Mouse (Mus musculus) naive thymus-derived CD4-positive, alpha-beta T cell, adult 2 months (primary cell): ENCODE measurements around the gene Ccdc73.
A peak's percentile ranks its signal among the peaks of the same experiment; 100 is the strongest.
"Not testable (repeated sequence)": the region's sequence is repeated elsewhere in the genome, so short reads cannot be mapped to it uniquely, and the experiment has no call there.

ENCODE experiments used
- DNase-seq: peaks from one replicate; pipeline ENCODE4 v3.0.0-alpha.2; 2011; ENCODE audit warnings: low read depth

The Ccdc73 gene

DNA sequence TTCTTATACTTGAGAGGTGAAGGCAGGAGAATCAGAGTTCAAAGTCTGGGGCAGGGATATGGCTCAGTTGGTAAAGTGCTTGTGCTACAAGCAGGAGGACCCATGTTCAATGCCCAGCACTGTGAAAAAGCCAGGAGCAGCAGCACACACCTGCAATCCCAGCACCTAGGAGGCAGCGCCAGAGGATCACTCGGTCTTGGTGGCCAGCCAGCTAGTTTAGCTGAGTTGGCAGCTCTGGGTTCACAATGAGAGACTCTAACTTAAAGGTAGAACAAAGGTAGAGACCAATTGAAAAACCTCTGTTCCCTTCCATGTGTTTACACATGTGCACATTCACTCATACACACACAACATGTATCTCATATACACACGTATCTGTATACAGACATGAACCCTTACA, 1.5 kb downstream of the Ccdc73 start:
- DNase-seq = no peak

DNA sequence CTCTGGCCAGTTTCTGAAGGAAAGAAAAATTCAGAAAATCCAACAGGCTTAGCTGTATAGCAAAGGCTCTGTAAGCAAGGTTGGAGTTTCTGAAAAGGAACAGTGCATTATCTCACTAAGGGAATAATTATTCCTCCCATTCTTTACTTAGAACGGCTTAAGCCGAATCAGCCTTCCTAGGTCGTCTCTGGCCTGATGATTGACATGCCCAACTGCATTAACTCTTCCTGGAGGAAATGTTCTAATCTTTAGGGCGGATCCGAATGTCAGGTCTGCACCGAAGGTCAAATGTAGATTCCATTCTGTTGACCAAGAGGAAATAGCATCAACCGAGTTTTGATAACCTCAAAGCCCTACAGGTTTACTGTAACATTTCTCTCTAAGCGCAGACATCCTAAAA, 11.2 kb downstream of the Ccdc73 start:
- DNase-seq = no peak

DNA sequence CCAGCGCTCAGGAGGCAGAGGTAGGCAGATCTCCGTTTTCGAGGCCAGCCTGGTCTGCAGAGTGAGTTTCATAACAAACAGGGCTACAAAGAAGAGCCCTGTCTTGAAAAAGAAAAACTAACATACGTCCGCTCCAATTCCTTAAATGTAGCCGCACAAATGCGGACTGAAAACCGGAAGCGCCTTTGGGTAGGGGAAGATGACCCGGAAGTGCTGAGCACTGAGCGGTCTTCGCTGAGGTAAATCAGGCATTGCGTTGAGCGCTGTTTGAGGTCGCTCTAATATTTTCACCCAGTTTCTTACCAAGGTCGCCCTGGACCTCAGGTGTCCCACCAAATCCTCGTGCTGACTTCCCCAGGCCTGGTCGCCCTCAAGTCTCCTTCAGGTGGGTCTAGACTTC, 18.5 kb downstream of the Ccdc73 start:
- no peak for DNase-seq

DNA sequence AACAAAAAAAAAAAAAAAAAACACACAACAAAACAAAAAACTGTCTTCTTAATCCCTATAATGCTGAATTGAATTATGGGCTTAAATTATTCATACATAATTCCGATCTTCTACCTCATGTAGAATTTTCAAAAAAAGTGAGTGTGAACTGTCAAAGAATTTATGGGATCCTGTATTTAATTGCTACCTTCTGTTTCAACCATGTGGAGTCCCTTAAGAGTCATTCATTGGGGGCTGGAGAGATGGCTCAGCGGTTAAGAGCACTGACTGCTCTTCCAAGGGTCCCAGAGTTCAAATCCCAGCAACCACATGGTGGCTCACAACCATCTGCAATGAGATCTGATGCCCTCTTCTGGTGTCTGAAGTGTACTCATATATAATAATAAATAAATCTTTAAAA, 19.7 kb downstream of the Ccdc73 start:
- DNase-seq = not testable (repeated sequence)

DNA sequence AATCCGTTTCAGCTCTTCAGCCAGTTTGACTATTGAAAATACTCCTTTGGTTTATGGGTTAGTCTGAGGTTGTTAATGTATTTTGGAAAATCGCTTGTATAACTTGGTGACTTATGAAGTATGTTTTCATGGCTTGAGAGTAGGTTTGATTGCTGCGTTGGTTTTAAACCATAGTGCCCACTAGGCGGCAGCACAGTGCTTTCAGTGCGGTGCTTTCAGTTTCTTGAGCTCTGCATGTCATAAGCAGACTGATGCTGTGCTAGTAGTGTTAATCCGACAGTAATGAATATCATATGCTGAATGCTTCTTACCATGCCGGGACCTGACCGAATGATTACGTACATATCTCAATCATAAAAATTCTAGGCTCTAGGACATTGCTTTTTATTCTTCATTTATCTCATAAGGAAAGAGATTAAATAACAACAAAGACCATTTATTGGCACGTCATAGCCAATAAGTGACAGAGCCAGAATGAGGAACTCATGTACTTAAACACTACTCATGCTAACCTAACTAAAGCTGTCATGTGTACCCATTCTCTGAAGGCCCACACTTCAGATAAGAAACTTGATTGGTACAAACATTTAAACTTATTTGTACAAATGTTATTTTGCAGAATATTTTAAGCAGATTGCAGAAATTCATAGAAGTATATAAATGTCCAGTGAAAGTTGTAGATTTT, 20.4 kb downstream of the Ccdc73 start:
- DNase-seq = peak; percentile 78

DNA sequence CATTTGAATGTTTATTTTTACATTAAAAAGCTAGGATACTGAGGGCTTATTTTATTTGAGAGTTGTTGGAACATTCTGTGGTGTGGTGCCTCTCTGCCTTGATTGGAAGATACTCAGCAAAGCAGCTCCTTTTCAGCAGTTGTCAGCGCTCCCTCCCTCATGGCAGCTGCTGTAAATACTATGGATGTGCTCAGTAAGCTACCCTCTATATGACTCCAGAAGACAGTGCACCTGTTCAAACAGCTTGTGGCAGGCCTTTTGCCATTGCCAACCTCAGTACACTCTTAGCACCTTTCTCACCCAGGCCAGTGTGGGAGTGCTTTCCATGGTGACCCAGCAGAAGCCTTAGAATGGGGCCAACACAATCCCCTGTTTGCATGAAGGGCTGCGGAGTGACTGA, 32.4 kb downstream of the Ccdc73 start:
- DNase-seq = no peak

DNA sequence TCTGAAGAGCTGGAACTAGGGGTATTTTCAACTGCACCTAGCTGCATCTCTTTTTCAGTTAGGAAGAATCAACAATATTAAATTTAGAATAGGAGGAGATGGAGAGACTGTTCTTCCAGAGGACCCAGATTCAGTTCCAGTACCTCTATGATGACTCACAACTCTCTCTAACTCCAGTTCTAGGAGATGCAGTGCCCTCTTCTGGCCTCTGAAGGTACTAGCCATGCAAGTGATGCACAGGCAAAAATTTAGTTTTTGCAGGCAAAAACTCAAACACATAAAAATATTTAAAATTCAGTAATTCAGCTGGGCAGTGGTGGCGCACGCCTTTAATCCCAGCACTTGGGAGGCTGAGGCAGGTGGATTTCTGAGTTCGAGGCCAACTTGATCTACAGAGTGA, 48.1 kb downstream of the Ccdc73 start:
- peak; percentile 2 for DNase-seq

DNA sequence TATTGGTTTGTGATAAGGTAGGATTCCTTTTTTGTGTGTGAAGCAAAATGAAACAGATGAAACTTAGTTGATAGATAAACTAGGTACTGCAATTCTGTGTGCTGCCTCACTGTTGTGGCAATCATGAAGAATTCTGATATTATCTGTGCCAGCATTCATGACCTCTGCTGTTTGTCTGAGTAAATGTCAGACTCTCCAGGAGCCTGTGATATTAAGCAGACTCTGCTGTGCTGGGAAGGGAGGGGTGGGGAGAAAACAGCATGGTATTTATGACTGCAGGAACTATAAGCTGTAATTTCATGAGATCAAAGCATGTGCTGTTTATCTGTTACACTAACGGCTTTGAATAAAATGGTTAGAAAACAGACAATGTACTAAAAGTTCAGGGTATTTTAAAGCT, 96.9 kb downstream of the Ccdc73 start:
- no peak for DNase-seq

DNA sequence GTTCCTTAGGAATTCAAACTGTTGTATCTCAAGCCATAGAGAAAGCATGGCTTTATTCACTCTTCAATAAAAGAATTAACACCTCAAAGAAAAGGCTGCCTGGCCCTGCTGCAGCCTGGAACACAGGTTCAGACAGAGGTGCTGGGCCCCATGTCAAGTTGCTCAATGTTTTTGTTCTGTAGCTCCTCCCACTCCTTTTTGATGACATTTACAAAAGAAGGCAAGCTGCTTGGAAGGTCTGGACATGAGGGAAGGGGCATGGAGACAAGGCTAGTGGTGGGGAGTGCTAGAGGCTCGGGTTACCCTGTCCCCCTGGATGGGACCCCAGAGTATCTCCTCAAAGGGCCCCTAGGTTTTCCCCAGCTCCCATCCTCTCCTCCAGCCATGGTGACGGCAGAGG, 114.1 kb downstream of the Ccdc73 start:
- DNase-seq = no peak

DNA sequence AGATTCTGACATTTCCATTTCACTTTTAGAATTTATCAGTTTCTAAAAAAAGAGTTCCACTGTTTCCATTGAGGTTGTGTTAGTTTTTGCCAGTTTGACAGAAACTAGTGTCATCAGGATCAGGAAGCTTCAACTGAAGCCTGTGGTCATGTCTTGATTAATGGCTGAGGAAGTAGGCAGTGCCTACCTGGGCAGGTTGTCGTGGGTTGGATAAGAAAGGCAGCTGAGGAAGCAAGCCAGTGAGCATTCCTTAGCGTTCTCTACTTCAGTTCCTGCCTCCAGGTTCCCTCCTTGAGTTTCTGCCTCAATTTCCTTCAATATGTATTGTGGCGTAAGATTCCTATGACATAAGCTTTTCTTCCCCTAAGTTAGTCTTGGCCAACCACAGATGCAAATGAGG, 118.2 kb downstream of the Ccdc73 start:
- DNase-seq = no peak

DNA sequence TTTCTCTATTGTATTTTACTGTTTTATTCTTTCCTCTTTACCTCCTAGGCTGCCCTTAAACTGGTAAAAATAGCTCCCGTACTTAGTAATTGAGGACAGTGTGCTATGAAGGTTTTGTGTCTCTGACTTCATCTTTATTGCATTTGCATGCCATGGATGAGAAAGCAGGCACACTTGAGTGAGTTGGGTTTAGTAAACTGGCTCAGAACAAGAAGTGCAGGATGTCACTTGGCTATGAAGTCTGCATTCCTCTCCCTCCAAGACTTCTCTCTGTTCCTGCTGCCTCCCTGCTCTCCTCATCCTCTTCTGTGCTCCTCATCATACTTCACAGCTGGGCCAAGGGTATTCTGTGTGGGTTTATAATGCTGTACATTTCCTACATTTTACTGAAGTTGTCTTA, 121.4 kb downstream of the Ccdc73 start:
- DNase-seq = no peak

DNA sequence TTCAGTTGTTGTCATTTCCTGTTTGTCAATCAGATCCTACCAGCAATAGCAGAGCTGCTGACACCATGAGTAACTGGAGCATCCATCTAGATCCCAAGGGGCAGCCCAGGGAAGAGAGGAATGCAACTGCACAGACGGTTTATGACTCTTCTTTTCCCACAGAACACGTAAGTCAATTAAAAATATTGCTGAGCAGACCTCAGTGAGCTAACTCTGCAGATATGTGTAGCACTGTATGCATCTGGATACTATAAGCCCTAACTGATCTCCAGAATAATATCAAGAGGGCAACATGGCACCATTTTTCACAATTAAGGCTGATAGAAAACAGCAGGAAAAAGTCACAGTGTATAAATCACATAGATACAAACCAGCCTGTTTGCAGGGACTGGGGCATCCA, 126.8 kb downstream of the Ccdc73 start:
- DNase-seq = no peak

DNA sequence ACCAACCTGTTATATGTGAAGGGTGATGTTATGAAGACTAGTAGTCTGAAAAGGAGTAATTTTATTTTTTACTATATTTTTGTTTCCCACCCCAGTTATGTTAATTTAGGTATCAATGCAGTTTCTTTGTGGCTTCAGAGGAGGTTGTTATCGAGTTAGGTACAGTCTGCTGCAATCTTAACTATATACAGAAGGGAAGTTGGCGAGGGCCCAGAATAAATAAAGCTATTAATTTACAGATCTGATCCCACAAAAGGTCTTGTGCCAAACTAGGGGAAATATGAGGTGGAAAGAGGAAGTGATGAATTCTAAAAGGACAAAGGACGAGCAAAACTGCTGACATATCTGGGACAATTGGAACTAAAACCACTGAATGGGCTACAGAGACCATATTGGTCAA, 128.6 kb downstream of the Ccdc73 start:
- DNase-seq = no peak

DNA sequence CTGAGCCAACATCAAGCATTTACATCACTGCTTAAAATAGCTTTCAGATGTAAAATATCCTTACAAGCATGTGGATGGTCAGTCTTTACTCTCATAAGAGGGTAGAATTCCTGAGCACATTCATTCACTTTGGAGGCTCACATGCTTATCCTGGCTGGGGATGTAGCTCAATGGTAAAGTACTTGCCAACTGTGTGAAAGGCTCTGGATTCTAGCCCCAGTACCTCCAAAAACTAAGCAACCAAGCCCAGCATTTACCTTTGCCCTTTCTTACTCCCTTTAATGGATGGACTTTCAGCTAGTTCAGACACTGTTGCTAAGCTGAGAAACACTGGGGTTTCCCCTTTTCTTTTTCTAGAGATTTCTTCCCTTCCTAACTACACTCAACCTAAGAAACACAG, 139.6 kb downstream of the Ccdc73 start:
- DNase-seq = no peak

DNA sequence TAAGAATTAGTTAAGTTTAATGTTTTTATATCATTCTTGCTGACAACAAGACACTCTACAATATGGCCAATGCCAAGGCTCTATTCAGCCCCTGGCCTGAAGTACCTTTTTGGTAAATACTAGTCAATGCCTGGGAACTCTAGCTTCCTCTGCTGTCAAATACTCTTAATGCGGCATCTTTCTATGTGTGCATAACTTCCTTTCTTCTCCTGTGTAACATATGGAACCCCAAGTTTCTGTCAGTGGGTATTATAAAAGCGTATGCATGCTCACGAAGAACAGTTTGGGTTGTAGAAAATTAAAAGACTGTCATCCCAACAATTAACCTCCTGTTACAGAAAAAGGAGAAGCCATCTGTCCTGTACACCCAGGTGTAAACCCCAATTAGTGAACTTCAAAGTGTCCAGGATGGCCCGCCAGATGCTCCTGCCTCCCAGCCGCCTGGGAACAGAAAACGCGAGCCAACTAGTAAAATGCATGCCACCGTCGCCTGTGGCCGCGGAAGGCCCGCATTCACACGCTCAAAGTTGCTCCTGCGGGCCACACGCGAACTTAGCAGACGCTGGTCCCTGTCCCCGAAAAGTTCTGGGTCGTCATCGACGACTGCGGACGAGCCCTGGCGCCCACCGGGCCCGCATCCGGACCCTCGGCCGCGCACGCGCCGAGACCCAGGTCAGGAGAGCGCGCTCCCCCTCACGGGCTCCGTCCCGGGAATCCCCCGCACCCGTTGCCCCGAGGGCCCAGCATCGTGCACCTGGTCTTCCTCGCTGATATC, 148.8 kb downstream of the Ccdc73 start:
- no peak for DNase-seq

DNA sequence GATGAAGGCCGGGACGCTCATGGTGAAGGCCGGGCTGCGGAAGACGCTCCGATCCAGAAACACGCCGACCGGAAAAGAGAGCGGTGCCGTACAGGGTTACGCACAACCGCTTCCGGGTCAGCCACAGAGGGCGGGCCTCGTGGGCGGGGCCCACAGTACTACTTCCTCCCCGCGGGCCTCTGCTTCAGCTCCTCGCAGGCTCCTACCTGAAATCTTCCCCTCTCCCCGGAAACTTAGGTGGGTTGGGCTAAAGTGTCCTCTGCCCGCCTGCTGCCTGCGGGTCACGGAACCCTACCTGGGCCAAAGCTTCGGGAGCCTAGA, 149.3 kb downstream of the Ccdc73 start, which contains the start of gene Eif3m:
Gene Eif3m (minus strand): TSS at position 114 of the 321 bp plus-strand sequence.
- peak; percentile 96 for DNase-seq

DNA sequence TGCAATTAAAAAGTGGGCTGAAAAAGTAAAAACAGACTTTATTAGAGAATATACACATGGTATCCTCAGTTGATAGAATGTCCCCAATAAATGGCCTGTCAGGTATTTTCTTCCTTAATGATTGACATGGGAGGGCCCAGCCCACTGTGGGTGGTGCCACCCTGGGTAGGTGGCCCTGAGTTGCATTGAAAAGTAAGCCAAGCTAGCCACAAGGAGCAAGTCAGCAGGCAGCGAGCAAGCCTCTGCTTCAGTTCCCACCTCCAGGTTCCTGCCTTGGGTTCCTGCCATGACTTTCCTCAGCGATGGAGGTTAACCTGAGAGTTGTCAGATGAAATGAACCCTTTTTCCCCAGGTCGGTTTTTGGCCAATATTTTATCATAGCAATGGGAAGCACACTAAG, 150.2 kb downstream of the Ccdc73 start:
- no peak for DNase-seq

DNA sequence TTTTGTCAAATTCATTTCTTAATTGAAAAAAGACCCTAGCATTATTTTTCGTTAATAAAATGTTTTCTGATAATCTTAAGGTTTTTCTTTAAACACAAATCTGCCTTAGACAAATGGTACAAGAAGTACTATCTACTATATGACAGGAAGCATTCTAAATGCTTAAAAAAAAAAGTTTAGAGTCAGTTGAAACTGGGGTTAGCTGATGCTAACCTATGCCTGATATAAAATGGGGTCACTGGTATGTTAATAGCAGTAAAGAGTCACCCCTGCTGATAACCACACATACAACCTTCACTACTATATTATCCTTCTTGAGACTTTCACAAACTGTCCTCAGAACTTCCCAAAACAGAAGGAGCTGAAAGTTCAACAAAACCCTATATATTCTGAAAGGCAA, 151.9 kb downstream of the Ccdc73 start:
- no peak for DNase-seq

DNA sequence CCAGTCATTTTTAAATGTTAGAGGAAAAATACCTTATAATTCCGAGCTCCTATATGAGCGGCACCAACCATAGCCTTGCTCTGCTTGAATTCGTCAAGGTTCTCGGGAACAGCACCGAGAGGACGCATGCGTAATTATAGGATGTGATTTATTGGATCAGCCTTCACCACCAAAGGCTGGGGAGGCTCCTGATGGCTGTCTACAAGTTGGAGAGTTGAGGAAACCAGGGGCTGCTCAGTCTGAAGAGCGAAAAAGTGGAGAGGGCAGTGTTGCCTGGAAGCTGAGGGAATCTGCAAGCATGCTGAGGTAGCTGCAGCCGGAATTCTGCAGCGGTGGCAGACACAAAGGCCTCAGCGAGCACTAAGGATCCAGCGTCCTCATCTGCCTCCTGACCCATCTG, 153.7 kb downstream of the Ccdc73 start:
- no peak for DNase-seq

DNA sequence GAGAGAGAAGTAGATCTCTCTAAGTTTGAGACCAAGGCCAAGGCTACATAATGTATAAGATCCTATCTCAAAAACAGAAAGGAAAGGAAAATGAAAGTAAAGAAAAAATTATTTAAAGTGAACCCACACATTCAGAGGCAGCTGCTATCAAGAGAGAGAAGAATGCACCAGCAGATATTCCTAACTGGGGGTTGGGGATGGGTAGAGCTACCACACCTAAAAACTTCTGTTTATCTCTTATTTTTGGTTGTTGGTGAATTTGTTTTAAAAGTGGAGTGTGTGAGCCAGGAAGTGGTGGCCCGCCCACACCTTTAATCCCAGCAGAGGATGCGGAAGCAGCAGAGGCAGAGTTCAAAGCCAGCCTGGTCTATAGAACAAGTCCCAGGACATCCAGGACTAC, 154.2 kb downstream of the Ccdc73 start:
- peak; percentile 78 for DNase-seq

DNA sequence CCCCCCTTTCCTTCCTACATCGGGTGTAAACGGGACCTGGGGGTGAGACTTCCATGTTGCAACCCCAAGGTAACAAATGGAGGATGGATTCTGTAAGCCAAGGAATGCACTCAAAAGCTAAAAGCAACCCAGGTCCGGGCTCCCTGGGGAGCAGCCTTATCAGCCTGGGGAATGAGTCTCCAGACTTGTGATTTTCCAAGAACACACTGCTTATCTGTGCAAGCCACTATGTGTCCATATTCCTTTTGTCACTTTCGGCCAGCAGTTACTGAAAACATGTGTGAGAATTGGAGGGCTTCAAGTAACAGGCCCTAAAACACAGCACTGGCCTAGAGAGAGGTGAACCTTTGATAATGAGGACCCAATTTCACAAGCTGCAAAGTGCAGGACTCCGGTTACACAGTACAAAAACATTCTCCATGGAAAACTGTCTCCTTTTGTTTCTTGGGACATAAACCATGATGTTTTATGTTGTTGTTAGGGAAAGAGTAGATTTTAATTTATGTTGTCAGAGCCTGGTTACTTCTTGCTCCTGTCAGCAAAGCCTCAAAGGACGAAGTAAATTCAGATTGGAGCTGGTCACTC, 155.5 kb downstream of the Ccdc73 start:
- DNase-seq = no peak

DNA sequence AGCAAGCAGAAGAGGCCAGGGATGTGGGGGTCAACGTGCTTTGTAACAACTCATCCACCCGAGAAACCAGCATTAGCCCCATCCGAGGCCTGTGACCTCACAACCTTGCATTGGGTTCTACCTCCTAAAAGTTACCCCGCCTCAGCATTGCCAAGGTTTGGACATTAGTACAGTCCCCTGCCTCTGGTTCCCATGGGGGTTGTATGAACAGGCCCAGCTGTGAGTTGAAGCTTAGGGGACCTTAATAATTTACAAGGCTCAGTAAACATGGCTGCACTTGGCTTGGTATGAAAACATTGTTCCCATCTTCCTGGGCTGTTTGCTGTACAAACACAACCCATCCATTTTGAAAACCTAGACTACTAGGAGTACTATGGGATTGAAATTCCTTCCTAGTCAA, 156.2 kb downstream of the Ccdc73 start:
- DNase-seq = no peak

DNA sequence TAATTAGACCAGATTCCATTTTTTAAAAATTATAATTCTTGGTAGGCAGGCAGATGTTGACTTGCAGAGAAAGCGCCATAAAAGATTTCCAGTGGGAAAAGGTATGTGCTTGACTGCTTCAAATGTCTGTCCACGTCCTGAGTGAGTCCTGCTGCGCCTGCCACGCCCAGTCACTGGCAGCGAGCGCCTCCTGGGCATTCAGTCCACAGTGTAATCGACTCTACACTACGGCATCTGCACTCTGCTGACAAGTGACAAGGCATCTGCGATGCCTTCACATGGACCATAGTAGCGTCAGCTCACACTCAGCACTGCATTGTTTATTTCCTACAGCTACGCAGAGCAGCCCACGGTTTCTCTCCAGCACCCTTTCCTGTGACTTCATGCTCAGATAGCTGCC, 158.0 kb downstream of the Ccdc73 start:
- not testable (repeated sequence) for DNase-seq
